Mouse (Mus musculus) adrenal gland, postnatal 14 days (tissue): Measurements from ENCODE around the gene Dbh. TPM values are rescaled to one million over a fixed set of nuclear protein-coding genes. Genes with fewer than 3 reads are reported as not detected.
A peak's percentile ranks its signal among the peaks of the same experiment; 100 is the strongest.

Experiments used
- DNase-seq: peaks from one replicate; pipeline ENCODE4 v3.0.0; 2021; ENCODE audit warnings: mixed read lengths
- total RNA-seq: library from RNA; stranded (reverse); gene quantifications from 2 replicates; pipeline ENCODE4 v1.2.3, GENCODE M21; 2021

Dbh gene
- total RNA-seq, 1 experiment from 2014 or later, result 334 TPM

DNA sequence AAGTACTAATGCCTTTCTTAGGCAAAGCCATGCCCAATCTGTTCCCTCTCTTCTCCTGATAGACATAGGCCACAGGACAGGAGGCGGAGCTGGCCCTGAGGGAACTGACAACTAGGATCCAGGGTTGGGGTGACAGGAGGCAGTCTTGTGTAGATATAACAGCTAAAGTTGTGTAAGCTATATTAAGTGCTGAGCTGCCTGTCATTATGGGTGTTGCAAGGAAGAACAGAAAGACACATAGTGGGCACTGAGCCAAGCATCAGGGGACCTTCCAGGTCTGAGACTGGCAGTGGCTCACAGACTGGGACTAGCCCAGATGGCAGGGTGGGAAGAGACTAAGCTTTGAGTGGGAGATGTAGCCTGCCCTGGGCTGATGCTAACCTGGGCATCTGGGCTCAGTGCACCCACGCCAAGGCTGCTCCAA lies 53.1 kb downstream of the Dbh start:
- peak; percentile 58 for DNase-seq

- DNase-seq, result no peak
These were observed 53.5 kb downstream of the Dbh start for GRCm38 (mm10) chr2:27218569-27218968.

DNA sequence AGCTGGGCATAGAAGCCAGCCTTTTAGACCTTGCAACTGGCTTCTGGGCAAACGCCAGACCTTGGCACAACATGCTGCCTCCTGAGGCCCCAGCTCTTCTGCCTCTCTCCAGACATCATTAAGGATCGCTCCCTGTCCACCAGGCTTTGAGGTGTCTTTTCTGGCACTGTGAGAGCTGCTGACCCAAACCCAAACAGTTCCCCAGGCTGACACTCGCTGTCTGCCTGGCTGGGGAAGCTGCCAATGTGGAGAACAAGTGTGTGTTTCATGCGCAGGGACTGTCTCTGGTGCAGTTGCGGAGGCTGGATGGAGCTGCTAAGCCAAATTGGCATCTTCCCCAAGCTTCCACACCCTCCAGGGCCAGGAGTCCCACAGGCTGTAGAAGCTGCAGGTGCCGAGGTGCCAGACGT lies 58.0 kb downstream of the Dbh start:
- peak; percentile 53 for DNase-seq

DNA sequence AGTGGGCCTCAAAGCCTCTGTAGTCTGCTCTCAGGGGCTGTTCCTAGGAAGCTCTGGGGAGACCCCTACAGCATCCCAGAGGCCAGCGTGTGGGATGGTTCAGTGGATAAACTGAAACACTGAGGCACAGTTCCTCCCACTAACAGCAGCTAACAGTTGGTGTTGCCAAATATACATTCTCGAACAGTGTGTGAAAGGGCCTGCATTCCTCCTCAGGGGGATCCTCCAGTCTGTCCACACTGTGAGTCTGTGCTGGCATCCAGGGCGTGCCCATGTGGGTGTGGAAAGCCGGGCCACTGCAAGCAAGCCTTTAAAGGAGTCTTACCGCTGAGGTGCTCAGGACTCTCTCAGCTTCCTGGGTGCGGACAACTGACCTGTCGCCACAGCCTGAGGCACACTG lies 61.5 kb downstream of the Dbh start:
- no peak for DNase-seq

DNA sequence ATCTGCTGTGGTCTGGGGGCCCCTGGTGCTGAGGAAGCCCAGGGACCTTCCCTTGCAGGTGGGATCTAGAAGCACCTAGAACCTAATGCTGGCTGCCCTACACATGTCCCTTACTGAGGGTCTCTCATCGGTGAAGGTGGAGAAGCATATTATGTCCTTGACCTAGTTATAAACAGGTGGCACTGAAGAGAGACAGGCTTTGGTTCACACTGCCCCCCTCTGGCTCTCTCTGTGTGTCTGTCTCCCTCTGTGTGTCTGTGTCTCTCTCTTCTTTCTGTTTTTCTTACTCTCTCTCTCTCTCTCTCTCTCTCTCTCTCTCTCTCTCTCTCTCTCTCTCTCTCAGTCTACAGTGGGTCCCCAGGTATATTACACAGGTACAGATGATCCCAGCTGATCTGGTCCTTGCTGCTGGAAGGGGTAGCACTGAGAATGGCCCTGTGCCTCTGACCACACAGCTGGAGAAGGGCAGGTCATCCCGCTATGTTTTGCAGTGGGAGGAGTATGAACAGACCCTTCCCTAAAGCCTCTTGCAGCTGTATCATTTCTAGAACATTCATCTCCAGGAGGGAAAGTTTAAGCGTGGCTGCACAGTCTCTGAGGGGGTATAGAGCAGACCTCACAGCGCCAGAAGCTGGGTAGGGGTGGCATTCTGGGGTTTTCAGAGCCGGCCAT lies 63.9 kb downstream of the Dbh start:
- no peak for DNase-seq

GRCm38 (mm10) chr2:27229481-27230105 lies 64.6 kb downstream of the Dbh start:
- DNase-seq, result peak; percentile 37

- DNase-seq, result peak; percentile 59
These were observed 67.3 kb downstream of the Dbh start for GRCm38 (mm10) chr2:27232376-27232775.

Other genes starting within 250 kb of the Dbh start
- 33.0 and 35.2 TPM in 2 replicates for gene Surf2, start 248.9 kb upstream of the Dbh start, total RNA-seq
- gene Surf1, start 248.7 kb upstream of the Dbh start, total RNA-seq, result 81.6 and 84.1 TPM in 2 replicates
- gene Surf4, start 231.3 kb upstream of the Dbh start, total RNA-seq, result 142 and 147 TPM in 2 replicates
- 0.45 TPM in 1 of 2 replicates, not detected in the other for gene Stkld1, start 231.2 kb upstream of the Dbh start, total RNA-seq
- 35.1 and 38.5 TPM in 2 replicates for gene Rexo4, start 200.8 kb upstream of the Dbh start, total RNA-seq
- gene Adamts13, start 191.8 kb upstream of the Dbh start, total RNA-seq, result 0.75 and 2.1 TPM in 2 replicates
- gene Cacfd1, start 155.3 kb upstream of the Dbh start, total RNA-seq, result 36.5 and 41.6 TPM in 2 replicates
- 0.63 and 1.7 TPM in 2 replicates for gene Slc2a6, start 137.2 kb upstream of the Dbh start, total RNA-seq
- gene Mymk, start 93.1 kb upstream of the Dbh start, total RNA-seq, result not detected in 2 replicates
- gene Adamtsl2, start 85.9 kb upstream of the Dbh start, total RNA-seq, result 11.5 and 11.7 TPM in 2 replicates
- 2.0 and 2.1 TPM in 2 replicates for gene Fam163b, start 22.7 kb upstream of the Dbh start, total RNA-seq
- 15.1 and 81.2 TPM in 2 replicates for gene Sardh, start 83.1 kb downstream of the Dbh start, total RNA-seq